Mouse (Mus musculus): ENCODE measurements around the gene Fam19a2.

The Fam19a2 gene

GRCm38 (mm10) chr10:123751676-123752280 is 488.0 kb downstream of the Fam19a2 start:
- DNase-seq = no peak

- DNase-seq = no peak
Observed at GRCm38 (mm10) chr10:123752755-123753154, 489.0 kb downstream of the Fam19a2 start.

- DNase-seq = no peak
Observed at GRCm38 (mm10) chr10:123753996-123754395, 490.2 kb downstream of the Fam19a2 start.

GRCm38 (mm10) chr10:123789374-123789773 is 525.6 kb downstream of the Fam19a2 start:
- no peak for DNase-seq
